Mouse (Mus musculus): ENCODE data around the gene Ccnd3. TPM values are rescaled to one million over a fixed set of nuclear protein-coding genes. Genes with fewer than 3 reads are reported as not detected.
"Not testable (repeated sequence)": the region's sequence is repeated elsewhere in the genome, so short reads cannot be mapped to it uniquely, and the experiment has no call there.

Gene Ccnd3
- polyA plus RNA-seq, 1 experiment, result 417 TPM

DNA sequence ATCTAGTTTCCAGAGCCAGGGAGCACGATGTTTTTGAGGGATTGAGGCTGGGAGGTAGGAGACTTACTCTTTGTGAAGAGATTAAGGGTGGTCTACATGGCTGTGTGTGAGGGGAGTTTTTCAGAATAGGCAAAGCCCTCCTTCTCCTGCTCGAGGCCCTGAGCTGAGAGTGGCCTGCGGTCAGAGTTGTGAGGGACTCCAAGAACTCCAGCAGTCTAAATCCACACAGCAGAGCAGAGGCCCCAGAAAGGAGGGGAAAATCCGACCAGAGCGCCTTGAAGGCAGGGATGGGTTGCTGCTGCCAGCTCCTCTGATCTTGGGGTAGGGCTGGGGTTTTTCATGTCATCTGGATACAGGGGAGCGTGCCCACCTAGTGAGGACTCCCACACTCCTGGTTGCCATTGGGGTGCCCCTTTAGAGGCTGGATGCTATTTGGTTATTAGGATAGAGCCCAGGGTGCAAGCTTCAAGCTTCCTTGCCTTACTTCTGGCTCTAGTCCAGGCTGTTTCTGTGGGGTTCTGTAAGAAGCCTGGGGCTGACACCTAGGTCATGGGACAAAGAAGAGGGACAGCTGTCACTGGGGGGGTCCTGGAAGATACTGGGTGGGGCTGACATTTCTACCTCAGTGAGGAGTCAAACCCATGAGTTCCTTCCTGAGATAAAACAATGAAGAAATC lies 91.4 kb downstream of the Ccnd3 start:
- Histone ChIP-seq H3K27ac (ENCODE audit: control insufficient read depth, insufficient read depth, low read depth, low read length, poor library complexity) (peak overlapping the region; percentile 90), H3K4me1 (ENCODE audit: control insufficient read depth, insufficient read depth, low read length) (peaks cover 14% of the 10 kb centered on the region), H3K4me3 (replicated peaks; ENCODE audit: control insufficient read depth, low read depth, low read length) (peak overlapping the region; percentile 99)
- 42% methylated on average over 6 of the region's 6 CpGs for WGBS
- no peak for TF ChIP-seq POLR2A (IDR thresholded peaks at IDR 0.05; ENCODE audit: borderline replicate concordance, control insufficient read depth, low read depth, low read length)
- TF ChIP-seq CTCF (IDR thresholded peaks at IDR 0.05; ENCODE audit: control insufficient read depth, insufficient read depth, low read length), result no peak

DNA sequence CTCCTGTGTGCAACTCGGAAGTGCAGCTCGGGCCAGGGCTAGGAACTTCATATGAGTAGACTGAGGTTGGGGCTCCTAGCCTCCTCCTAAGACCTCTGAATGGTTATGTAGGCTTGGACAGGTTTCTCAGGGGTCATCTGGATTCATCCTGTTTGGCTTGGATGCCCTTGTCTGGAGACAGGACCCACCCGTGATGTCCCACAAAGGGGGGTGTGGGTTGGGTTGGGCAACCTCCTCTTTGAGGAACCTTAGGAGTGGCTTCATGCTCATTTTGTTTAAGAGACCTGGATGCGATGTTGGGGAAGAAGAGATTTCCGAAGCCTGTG lies 92.0 kb downstream of the Ccnd3 start:
- peak overlapping the region; percentile 90 for H3K27ac ChIP-seq (ENCODE audit: control insufficient read depth, insufficient read depth, low read depth, low read length, poor library complexity)
- no peak for TF ChIP-seq CTCF (IDR thresholded peaks at IDR 0.05; ENCODE audit: control insufficient read depth, insufficient read depth, low read length)
- TF ChIP-seq POLR2A (IDR thresholded peaks at IDR 0.05; ENCODE audit: borderline replicate concordance, control insufficient read depth, low read depth, low read length), result no peak
- H3K4me3 ChIP-seq (replicated peaks; ENCODE audit: control insufficient read depth, low read depth, low read length), result peak overlapping the region; percentile 99
- peaks cover 14% of the 10 kb centered on the region for H3K4me1 ChIP-seq (ENCODE audit: control insufficient read depth, insufficient read depth, low read length)
- WGBS, result 30% methylated on average over 5 of the region's 5 CpGs

DNA sequence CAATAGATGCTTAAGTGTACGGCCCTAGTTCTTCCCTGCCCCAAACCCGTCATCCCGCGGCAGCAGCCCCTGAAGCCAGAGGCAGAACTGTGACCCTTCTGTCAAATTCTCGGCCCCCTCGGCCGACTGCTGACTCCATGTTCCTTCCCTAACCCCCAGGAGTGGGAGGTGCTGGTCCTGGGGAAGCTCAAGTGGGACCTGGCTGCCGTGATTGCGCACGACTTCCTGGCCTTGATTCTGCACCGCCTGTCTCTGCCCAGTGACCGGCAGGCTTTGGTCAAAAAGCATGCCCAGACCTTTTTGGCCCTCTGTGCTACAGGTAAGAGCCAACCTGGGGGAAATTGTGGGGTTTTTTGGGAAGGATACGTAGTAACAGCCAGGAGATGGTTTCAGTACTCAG lies 92.4 kb downstream of the Ccnd3 start:
- TF ChIP-seq CTCF (IDR thresholded peaks at IDR 0.05; ENCODE audit: control insufficient read depth, insufficient read depth, low read length) (no peak), POLR2A (IDR thresholded peaks at IDR 0.05; ENCODE audit: borderline replicate concordance, control insufficient read depth, low read depth, low read length) (peak; percentile 59; the same call in 1 of the 2 replicates)
- peak overlapping the region; percentile 90 for H3K27ac ChIP-seq (ENCODE audit: control insufficient read depth, insufficient read depth, low read depth, low read length, poor library complexity)
- H3K4me1 ChIP-seq (ENCODE audit: control insufficient read depth, insufficient read depth, low read length), result peaks cover 14% of the 10 kb centered on the region
- H3K4me3 ChIP-seq (replicated peaks; ENCODE audit: control insufficient read depth, low read depth, low read length), result peak overlapping the region; percentile 99
- WGBS, result 56% methylated on average over 13 of the region's 13 CpGs

DNA sequence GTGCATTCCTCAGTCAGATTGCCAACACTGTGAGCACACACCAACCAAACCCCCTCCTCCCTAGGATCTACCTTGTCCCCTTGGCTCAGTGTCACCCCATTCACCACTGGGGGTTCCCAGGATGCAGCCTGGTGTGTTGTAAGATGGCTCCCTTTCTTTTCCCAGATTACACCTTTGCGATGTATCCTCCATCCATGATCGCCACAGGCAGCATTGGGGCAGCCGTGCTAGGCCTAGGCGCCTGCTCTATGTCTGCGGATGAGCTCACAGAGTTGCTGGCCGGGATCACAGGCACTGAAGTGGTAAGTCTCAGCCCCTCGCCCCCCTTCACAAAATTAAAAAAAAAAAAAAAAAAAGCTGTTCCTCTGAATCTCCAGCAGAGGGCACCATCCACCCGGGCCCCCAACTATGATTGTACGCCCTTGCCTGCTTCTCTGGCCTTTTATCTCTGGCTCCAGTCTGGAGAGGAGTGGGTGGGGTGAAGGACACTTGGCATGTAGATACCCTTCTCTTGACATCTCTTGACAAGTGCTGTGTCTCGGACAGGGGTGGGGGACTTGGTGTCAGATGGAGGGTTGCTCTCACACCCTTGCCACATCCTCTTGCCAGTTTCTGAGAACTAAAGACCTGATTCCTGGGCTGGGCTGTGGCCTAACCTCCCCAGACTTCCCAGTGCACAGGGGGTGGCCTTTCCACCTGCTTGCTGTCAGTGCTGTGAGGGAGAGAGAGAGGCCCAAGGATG lies 93.2 kb downstream of the Ccnd3 start:
- TF ChIP-seq POLR2A (IDR thresholded peaks at IDR 0.05; ENCODE audit: borderline replicate concordance, control insufficient read depth, low read depth, low read length) (no peak), CTCF (IDR thresholded peaks at IDR 0.05; ENCODE audit: control insufficient read depth, insufficient read depth, low read length) (peak; percentile 69)
- H3K4me3 ChIP-seq (replicated peaks; ENCODE audit: control insufficient read depth, low read depth, low read length), result peak overlapping the region; percentile 99
- peak overlapping the region; percentile 90 for H3K27ac ChIP-seq (ENCODE audit: control insufficient read depth, insufficient read depth, low read depth, low read length, poor library complexity)
- H3K4me1 ChIP-seq (ENCODE audit: control insufficient read depth, insufficient read depth, low read length), result peaks cover 10% of the 10 kb centered on the region; the same call in 1 of the 2 replicates
- WGBS, result 34% methylated on average over 10 of the region's 10 CpGs

DNA sequence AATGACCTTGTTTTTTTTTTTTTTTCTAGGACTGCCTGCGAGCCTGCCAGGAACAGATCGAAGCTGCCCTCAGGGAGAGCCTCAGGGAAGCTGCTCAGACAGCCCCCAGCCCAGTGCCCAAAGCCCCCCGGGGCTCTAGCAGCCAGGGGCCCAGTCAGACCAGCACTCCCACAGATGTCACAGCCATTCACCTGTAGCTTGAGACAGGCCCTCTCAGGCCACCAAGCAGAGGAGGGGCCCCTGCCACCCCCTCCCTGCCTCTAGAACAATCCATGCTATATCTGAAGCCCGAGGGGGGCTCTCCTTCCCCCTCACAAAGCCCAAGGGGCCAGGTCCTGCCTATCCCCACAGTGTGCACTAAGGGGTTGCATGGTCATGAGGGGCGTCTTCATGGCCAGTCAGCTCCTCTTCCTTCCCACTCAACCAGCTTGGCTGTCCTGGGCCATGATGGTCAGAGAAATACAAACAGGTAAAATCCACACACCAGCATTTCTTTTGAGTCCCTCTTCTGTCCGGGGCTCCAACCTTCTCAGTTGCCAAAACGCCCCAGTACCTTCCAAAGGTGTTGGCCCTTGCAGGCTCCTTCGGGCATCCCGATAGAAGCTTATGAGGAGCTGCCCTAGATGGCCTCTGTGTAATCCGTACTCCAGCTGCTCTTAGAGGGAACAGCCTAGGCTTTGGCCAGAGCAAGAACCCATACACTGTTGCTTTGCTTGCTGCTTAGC lies 93.9 kb downstream of the Ccnd3 start:
- H3K4me1 ChIP-seq (ENCODE audit: control insufficient read depth, insufficient read depth, low read length); H3K4me3 ChIP-seq (replicated peaks; ENCODE audit: control insufficient read depth, low read depth, low read length): not testable (repeated sequence)
- peak overlapping the region; percentile 84 for H3K27ac ChIP-seq (ENCODE audit: control insufficient read depth, insufficient read depth, low read depth, low read length, poor library complexity)
- WGBS, result 75% methylated on average over 10 of the region's 10 CpGs

DNA sequence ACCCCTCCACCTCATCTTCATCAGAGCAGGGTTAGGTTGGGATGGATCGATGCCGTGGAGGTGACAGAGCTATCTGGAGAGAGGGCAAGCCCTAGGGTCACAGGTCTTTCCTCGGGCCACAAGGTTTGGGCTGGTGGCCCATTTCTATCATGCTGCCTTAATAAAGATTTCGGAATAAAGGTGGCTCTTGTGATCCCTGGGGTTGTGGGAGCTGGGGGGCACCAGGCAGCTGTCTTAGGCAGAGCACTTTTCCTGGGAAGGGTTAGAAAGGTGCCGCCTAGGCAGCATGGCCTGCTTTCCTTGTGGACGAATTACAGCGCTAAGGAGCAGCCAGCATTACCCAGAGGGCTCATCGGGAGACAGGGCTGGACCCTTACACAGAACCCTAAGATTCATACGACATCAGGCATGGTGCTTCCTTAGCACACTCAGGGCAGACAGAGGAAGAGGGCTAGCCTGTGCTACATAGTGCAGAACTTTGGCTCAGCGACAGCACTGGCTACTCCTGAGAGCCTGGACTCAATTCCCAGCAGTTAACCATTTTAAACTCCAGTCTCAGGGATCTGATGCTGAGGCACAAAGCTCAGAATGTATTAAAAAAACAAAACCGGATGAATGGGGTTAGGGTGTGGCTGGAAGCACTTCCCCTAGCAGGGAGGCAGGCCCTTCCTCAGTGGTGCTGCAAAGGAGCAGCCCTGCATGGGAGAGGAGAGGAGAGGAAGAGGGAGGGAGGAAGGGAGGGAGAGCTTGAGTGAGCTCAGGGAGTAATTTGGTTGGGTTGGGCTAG lies 94.9 kb downstream of the Ccnd3 start:
- H3K4me3 ChIP-seq (replicated peaks; ENCODE audit: control insufficient read depth, low read depth, low read length), result no peak overlapping the region
- 67% methylated on average over 11 of the region's 11 CpGs for WGBS
- peaks cover 10% of the 10 kb centered on the region; the same call in 1 of the 2 replicates for H3K4me1 ChIP-seq (ENCODE audit: control insufficient read depth, insufficient read depth, low read length)
- TF ChIP-seq CTCF (IDR thresholded peaks at IDR 0.05; ENCODE audit: control insufficient read depth, insufficient read depth, low read length) (no peak), POLR2A (IDR thresholded peaks at IDR 0.05; ENCODE audit: borderline replicate concordance, control insufficient read depth, low read depth, low read length) (no peak)
- peak overlapping the region; percentile 75 for H3K27ac ChIP-seq (ENCODE audit: control insufficient read depth, insufficient read depth, low read depth, low read length, poor library complexity)

DNA sequence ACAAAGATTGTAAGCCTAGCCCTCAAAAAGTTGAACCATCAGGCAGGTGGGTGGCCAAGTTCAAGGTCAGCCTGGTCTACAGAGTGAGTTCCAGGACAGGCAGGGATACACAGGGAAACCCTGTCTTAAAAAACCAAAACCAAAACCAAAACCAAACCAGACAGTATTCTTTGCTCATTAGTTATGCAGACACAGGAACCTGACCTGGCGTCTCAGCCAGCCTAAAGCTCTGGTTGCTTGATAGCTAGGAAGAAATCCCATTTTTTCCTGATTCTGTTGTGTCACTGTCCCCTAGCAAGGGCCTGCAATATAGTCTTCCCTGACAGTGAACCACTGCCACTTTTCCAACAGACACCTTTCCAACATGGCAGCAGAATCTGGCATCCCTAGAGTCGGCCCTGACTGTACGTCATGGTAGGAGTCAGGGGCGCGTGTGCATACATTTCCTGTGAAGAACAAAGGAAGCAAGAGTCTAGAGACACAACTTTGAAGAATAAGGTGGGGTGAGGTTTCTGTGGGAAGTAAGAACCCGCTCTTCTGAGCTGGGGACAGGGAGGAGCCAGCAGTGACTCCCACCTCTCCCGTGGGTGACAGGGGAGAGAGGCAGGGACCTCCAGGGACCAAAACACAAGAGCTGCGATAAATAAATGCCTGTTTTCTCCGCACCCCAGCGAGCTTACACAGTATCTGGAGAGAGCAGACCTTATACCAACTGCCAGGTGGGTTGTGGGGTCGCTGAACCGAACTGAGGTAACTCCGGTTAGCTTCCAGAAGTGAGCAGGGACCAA lies 95.9 kb downstream of the Ccnd3 start:
- 68% methylated on average over 13 of the region's 13 CpGs for WGBS
- TF ChIP-seq POLR2A (IDR thresholded peaks at IDR 0.05; ENCODE audit: borderline replicate concordance, control insufficient read depth, low read depth, low read length), result no peak
- no peak for TF ChIP-seq CTCF (IDR thresholded peaks at IDR 0.05; ENCODE audit: control insufficient read depth, insufficient read depth, low read length)
- Histone ChIP-seq H3K4me1 (ENCODE audit: control insufficient read depth, insufficient read depth, low read length) (peaks cover 10% of the 10 kb centered on the region; the same call in 1 of the 2 replicates), H3K4me3 (replicated peaks; ENCODE audit: control insufficient read depth, low read depth, low read length) (no peak overlapping the region), H3K27ac (ENCODE audit: control insufficient read depth, insufficient read depth, low read depth, low read length, poor library complexity) (peak overlapping the region; percentile 75)

Measured in bone marrow, adult 2 months (tissue).